Mouse (Mus musculus) megakaryocyte, embryonic 14.5 days (primary cell): Measurements from ENCODE around the gene Ampd1. TPM values are rescaled to one million over a fixed set of nuclear protein-coding genes. Genes with fewer than 3 reads are reported as not detected.

Experiments used
- H3K27me3 ChIP-seq: replicated peaks from 2 replicates; pipeline ENCODE3; 2012; ENCODE audit warnings: inconsistent platforms
- H3K36me3 ChIP-seq: replicated peaks from 2 replicates; pipeline ENCODE3; 2012; ENCODE audit warnings: low read length, inconsistent platforms, mixed read lengths
- H3K4me1 ChIP-seq: 2 replicates; pipeline ENCODE4 v1.6.1; 2012; ENCODE audit warnings: inconsistent platforms
- H3K4me3 ChIP-seq: replicated peaks from 2 replicates; pipeline ENCODE3; 2012; ENCODE audit warnings: moderate library complexity, mild to moderate bottlenecking, inconsistent platforms
- H3K9me3 ChIP-seq: 2 replicates; pipeline ENCODE4 v1.6.1; 2012; ENCODE audit warnings: inconsistent platforms
- FLI1 ChIP-seq: IDR thresholded peaks from 2 replicates; pipeline ENCODE4 v1.6.1; 2012; ENCODE audit warnings: low read length, inconsistent platforms, mixed read lengths
- GATA1 ChIP-seq: IDR thresholded peaks from 3 replicates; pipeline ENCODE4 v1.6.1; 2012; ENCODE audit warnings: mixed read lengths, low read length, inconsistent platforms, borderline replicate concordance
- polyA plus RNA-seq: library from polyadenylated mRNA; stranded (reverse); fragments of >175 nt; gene quantifications from 2 replicates; pipeline ENCODE4 v1.2.3, GENCODE M21; 2012; ENCODE audit warnings: low replicate concordance; ENCODE audit not compliant: insufficient read depth

The Ampd1 gene
- polyA plus RNA-seq, 1 experiment: not detected

DNA sequence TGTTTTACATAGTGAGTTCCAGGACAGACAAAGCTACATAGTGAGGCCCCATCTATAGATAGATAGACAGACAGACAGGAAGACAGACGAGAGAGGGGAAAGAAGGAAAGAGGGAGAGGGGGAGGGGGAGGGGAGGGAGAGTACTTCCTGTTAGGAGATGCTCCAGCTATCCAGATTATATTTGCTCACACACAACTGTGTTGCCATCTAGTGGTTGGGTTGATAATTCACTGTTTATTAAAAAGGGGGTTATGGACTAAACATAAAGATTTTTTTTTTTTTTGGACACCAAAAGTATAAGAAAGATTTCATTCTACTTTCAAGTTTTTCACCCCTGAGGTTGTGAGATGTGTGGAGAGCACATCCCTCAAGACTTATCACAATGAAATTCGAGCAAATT is 26.9 kb downstream of the Ampd1 start:
- TF ChIP-seq FLI1: no peak
- no peak for TF ChIP-seq GATA1
- H3K4me1 ChIP-seq: peaks cover 46% of the 10 kb centered on the region
- H3K9me3 ChIP-seq: no peaks in the 10 kb centered on the region
- H3K4me3 ChIP-seq: no peak overlapping the region
- H3K36me3 ChIP-seq: peaks cover 9% of the 10 kb centered on the region
- peaks cover 2% of the 10 kb centered on the region for H3K27me3 ChIP-seq

DNA sequence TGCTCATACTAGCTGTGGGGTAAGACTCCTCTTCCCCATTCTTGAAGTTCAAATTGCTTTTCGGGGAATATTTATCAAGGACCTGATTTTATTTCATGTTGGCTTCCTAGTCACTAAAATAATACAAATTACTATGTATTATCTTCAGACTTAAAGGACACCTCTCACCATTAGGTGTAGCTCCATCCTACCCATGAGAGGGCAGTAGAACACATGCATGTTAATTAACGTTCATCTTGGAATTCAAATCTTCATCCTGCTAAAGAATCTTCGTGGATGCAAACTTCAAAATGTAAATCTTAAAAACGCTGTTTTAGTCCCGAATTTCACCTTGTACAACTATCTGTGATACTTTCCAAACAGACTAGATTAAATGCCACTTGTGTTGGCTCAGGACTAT is 27.4 kb downstream of the Ampd1 start:
- H3K27me3 ChIP-seq: peaks cover 2% of the 10 kb centered on the region
- TF ChIP-seq FLI1: no peak
- TF ChIP-seq GATA1: no peak
- no peak overlapping the region for H3K4me3 ChIP-seq
- peaks cover 13% of the 10 kb centered on the region for H3K36me3 ChIP-seq
- peaks cover 51% of the 10 kb centered on the region for H3K4me1 ChIP-seq
- no peaks in the 10 kb centered on the region for H3K9me3 ChIP-seq

DNA sequence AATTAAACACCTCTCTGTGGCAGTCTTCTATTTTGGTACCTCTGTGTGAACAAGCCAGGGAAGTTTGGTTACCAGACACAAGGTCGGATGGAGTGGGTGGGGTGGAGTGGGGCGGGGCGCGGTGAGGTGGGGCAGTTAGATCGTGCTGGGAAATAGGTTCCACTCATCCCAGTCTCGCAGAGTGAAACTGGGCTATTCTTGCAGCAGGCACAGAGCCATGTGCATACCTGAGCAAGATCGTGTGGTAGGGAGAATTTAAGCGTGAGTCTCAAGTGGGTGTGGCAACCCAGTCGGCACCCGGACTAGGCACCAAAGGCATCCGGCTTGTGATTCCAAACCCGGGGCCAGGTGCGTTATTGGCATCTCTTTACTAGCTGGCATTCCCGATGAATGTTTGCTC is 28.1 kb downstream of the Ampd1 start:
- TF ChIP-seq GATA1 (no peak), FLI1 (no peak)
- Histone ChIP-seq H3K4me1 (peaks cover 57% of the 10 kb centered on the region), H3K9me3 (no peaks in the 10 kb centered on the region), H3K4me3 (peak overlapping the region; percentile 99), H3K36me3 (peaks cover 16% of the 10 kb centered on the region), H3K27me3 (peaks cover 2% of the 10 kb centered on the region)

DNA sequence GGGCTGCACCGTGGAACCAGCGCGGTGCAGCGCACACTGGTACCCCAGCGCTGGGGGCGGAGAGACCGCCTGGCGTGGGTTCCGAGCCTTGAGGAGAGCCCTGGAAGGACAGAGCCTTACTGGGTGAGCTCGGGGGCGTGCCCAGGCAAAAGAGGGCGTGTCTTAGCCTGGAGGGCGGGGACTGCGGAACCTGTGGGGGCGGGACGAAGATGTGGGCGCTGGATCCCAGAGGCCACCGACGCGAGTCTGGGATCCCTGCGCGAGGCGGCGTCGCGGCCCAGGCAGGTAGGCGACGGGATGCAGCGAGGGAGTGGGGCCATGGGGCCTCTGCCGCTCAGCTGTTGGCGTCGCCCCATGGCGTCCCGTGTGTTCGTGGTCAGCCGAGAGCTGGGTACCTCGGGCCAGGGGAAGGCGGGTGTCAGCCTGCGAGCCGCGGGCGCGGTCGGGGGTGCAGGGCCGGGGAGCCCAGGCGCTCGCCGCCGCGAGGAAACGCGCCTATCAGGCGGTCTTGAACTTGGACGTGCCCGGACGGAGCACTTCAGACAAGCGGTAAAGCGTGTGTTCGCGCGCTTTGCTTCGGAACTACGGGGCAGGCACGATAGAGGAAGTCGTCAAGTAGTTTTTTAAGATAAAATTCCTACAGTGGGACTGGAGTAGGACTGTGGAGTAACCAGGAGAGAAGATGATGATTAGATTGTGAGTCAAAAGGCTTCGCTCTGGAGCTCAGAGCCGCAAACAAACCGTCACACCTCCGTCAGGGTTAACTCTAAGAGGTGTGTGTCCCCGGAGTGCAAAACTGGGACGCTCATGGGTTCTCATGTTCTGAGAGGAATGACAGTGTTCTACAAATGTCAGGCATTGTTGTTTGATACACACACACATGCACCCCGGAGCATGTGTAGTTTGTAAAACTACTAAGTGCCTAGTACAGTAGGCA is 28.9 kb downstream of the Ampd1 start, which contains the start of gene Dennd2c:
Gene Dennd2c, plus strand, starts transcription at position 151 of the 937 bp plus-strand sequence.
- H3K9me3 ChIP-seq: no peaks in the 10 kb centered on the region
- H3K27me3 ChIP-seq: peaks cover 2% of the 10 kb centered on the region
- TF ChIP-seq FLI1: no peak
- no peak for TF ChIP-seq GATA1
- peaks cover 24% of the 10 kb centered on the region for H3K36me3 ChIP-seq
- H3K4me3 ChIP-seq: peak within 1 kb of the TSS; percentile 99
- peaks cover 65% of the 10 kb centered on the region for H3K4me1 ChIP-seq

DNA sequence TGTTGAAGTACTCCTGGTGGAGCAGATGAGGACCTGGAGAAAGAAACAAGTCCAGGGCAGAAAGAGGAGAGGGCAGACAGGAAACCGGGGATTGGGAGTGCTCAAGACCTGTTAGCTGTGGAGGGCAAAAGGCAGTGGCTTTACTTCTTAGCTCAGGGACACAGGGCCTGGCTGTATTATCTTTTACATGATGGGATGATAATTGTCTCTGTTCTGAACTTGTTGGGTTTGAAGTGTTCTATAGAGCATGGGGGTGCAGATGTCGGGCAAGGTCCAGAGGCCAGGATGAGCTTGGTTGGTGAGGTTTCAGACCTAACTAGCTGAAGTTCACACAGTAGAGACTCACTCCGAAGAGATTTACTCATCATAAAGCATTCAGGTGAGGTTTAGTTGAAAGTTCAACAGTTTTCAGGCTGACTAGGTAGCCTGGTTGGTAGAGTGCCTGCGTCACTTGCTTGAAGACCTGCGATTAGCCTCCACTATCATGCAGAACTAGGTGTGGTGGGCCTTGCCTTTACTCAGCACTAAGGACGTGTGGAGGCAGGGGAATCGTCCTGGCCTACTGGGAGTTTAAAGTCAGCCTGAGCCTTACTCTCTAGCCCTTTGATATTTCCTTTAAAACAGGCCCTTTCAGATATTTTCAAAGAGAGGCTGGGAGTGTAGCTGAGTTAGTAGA is 33.9 kb downstream of the Ampd1 start:
- H3K9me3 ChIP-seq: no peaks in the 10 kb centered on the region
- peak overlapping the region; percentile 57 for H3K4me3 ChIP-seq
- no peaks in the 10 kb centered on the region for H3K27me3 ChIP-seq
- no peak for TF ChIP-seq GATA1
- TF ChIP-seq FLI1: no peak
- H3K4me1 ChIP-seq: peaks cover 85% of the 10 kb centered on the region
- peaks cover 70% of the 10 kb centered on the region for H3K36me3 ChIP-seq

DNA sequence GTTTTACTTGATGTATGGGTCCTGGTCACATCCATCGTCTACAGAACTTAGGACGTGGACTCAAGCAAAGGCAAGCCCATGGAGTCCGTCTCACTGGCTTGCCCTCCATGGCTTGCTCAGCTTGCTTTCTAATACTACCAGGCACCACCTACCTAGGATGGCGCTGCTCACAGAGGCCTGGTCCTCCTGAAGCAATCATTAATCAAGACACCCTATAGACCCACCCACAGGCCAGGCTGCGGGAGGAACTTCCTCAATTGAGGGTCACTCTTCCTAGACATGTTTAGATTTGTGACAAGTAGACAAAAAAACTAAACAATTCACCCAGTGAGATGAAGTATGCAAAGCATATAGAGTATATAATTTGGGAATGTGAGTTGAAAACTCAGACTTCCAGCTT is 38.4 kb downstream of the Ampd1 start:
- Histone ChIP-seq H3K27me3 (no peaks in the 10 kb centered on the region), H3K9me3 (no peaks in the 10 kb centered on the region), H3K4me1 (peaks cover 95% of the 10 kb centered on the region), H3K36me3 (peaks cover 74% of the 10 kb centered on the region), H3K4me3 (no peak overlapping the region)
- TF ChIP-seq GATA1 (no peak), FLI1 (no peak)

DNA sequence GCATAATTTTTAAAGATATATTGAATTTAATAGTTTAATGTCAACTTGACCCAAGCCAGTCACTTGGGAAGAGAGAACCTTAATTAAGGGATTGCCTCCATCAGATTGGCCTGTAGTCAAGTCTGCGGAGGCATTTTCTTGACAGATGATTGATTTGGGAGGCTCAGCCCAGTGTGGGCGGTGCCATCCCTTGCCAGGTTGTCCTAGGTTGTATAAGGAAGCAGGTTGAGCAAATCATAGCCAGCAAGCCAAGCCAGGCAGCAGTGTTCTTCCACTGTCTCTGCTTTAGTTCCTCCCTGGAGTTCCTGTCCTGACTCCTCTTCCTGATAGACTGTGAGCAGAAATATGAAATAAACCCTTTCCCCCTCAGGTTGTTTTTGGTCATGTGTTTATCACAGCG is 49.8 kb downstream of the Ampd1 start:
- H3K4me1 ChIP-seq: peaks cover 95% of the 10 kb centered on the region
- no peaks in the 10 kb centered on the region for H3K27me3 ChIP-seq
- H3K36me3 ChIP-seq: peaks cover 55% of the 10 kb centered on the region
- TF ChIP-seq FLI1: no peak
- no peak for TF ChIP-seq GATA1
- peak overlapping the region; percentile 9 for H3K4me3 ChIP-seq
- no peaks in the 10 kb centered on the region for H3K9me3 ChIP-seq

DNA sequence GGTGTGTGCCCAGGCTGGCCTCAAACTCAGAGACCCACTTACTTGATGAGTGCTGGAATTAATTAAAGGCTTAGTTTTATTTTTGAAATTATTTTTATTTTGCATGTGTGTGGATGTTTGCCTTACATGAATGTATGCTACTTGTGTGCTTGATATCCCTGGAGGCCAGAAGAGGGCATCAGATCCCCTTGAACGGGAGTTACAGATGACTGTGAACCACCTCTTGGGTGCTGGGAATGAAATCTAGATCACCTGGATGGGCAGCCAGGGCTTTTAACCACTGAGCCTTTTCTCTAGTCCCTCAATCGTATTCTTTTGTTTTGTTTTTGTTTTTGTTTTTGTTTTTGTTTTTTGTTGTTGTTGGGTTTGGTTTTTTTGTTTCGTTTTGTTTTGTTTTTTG is 52.3 kb downstream of the Ampd1 start:
- TF ChIP-seq GATA1 (no peak), FLI1 (no peak)
- peaks cover 44% of the 10 kb centered on the region for H3K36me3 ChIP-seq
- peaks cover 96% of the 10 kb centered on the region for H3K4me1 ChIP-seq
- H3K9me3 ChIP-seq: no peaks in the 10 kb centered on the region
- H3K4me3 ChIP-seq: no peak overlapping the region
- no peaks in the 10 kb centered on the region for H3K27me3 ChIP-seq

DNA sequence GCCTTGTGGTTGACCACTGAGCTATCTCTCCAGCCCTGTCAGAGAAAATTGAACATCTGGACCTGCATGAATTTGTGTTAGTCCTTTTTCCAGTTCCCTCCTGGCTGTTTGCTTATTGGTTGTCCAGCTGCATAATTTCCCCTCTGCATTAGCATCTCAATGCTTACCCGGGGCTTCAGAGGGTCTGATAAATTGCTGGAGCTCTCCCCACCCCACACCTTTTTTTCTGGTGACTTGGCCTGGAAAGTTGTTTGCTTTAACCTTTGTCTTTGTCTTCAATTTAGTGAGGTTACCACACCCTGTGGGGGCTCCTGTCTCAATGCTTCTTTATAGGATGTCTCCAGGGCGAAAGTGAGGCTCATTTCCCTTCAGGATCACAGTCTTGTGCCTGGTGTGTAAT is 53.4 kb downstream of the Ampd1 start:
- TF ChIP-seq GATA1 (no peak), FLI1 (no peak)
- no peaks in the 10 kb centered on the region for H3K9me3 ChIP-seq
- H3K36me3 ChIP-seq: peaks cover 51% of the 10 kb centered on the region
- H3K27me3 ChIP-seq: no peaks in the 10 kb centered on the region
- peak overlapping the region; percentile 14 for H3K4me3 ChIP-seq
- H3K4me1 ChIP-seq: peaks cover 96% of the 10 kb centered on the region

DNA sequence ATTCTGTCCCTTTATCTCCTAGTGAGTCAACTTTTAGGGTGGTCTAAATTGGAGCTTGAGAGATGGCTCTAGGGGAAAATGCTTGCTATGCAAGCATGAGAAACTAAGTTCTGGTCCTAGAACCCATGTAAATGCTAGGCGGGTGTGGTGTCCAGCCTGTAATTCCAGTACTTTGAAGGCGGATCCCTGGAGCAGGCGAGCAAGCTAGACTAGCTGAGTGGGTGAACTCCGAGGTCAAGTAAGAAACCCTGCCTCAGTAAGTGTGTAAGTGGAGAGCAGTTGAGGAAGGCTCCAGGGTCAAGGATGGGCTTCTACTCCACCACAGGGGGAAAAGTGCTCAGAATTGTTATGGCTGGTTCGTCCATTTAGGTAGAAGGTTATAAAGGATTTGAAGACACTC is 53.9 kb downstream of the Ampd1 start:
- Histone ChIP-seq H3K36me3 (peaks cover 53% of the 10 kb centered on the region), H3K4me1 (peaks cover 96% of the 10 kb centered on the region), H3K9me3 (no peaks in the 10 kb centered on the region), H3K4me3 (peak overlapping the region; percentile 59), H3K27me3 (no peaks in the 10 kb centered on the region)
- TF ChIP-seq GATA1: no peak
- TF ChIP-seq FLI1: no peak
